Mouse (Mus musculus) thymus, adult 2 months (tissue): ENCODE data around the gene Hspa1a. TPM values are rescaled to one million over a fixed set of nuclear protein-coding genes. Genes with fewer than 3 reads are reported as not detected.
A peak's percentile ranks its signal among the peaks of the same experiment; 100 is the strongest.

ENCODE experiments used
- DNase-seq: peaks from one replicate; pipeline ENCODE4 v3.0.0; 2021
- H3K27ac ChIP-seq: fragments of 200-500 bp; 2 replicates; pipeline ENCODE4 v1.5.1; 2012; ENCODE audit warnings: low read length, control low read depth; ENCODE audit not compliant: control insufficient read depth, insufficient read depth
- H3K27me3 ChIP-seq: fragments of 200-500 bp; 2 replicates; pipeline ENCODE4 v1.6.1; 2012; ENCODE audit warnings: mild to moderate bottlenecking, low read length, moderate library complexity, mixed read lengths; ENCODE audit not compliant: control insufficient read depth, insufficient read depth
- H3K36me3 ChIP-seq: fragments of 200-500 bp; 2 replicates; pipeline ENCODE4 v1.6.1; 2012; ENCODE audit warnings: mild to moderate bottlenecking, low read length, moderate library complexity; ENCODE audit not compliant: control insufficient read depth, insufficient read depth
- H3K4me1 ChIP-seq: fragments of 200-500 bp; replicated peaks from 2 replicates; pipeline ENCODE4 v1.6.1; 2012; ENCODE audit warnings: low read length; ENCODE audit not compliant: control insufficient read depth, insufficient read depth
- H3K4me3 ChIP-seq: fragments of 200-500 bp; 2 replicates; pipeline ENCODE4 v1.5.1; 2012; ENCODE audit warnings: mild to moderate bottlenecking, low read length, control low read depth, moderate library complexity; ENCODE audit not compliant: control insufficient read depth, insufficient read depth
- CTCF ChIP-seq: fragments of 200-500 bp; IDR thresholded peaks from 2 replicates; pipeline ENCODE4 v1.5.1; 2012; ENCODE audit warnings: mild to moderate bottlenecking, control low read depth, low read length, moderate library complexity, borderline replicate concordance; ENCODE audit not compliant: control insufficient read depth, poor library complexity, insufficient read depth; ENCODE audit errors: extremely low read depth
- POLR2A ChIP-seq: fragments of 200-500 bp; IDR thresholded peaks from 2 replicates; pipeline ENCODE4 v1.6.1; 2012; ENCODE audit warnings: mild to moderate bottlenecking, low read length, control low read depth, moderate library complexity; ENCODE audit not compliant: control insufficient read depth, poor library complexity, insufficient read depth; ENCODE audit errors: extremely low read depth
- WGBS: fragments of 180-500 bp; shearing (Covaris S2); methylation state at CpG from one replicate; pipeline ENCODE4 v1.1.7; 2018; 5-methylcytosine and 5-hydroxymethylcytosine counted together
- polyA plus RNA-seq: library from polyadenylated mRNA; depleted of rRNA; stranded (reverse); fragments of >200 nt; gene quantifications from 2 replicates; pipeline ENCODE4 v1.2.3, GENCODE M21; 2012; rRNA removed

The Hspa1a gene
- polyA plus RNA-seq, 1 experiment, result 12.2 TPM

- Histone ChIP-seq H3K4me1 (peaks cover 10% of the 10 kb centered on the region), H3K27me3 (no peaks in the 10 kb centered on the region), H3K27ac (peak overlapping the region; percentile 55), H3K4me3 (peak overlapping the region; percentile 63), H3K36me3 (peaks cover 8% of the 10 kb centered on the region)
- 36% methylated on average over 8 of the region's 8 CpGs for WGBS
- DNase-seq, result no peak
- TF ChIP-seq CTCF, result no peak
- TF ChIP-seq POLR2A, result no peak
Observed at GRCm38 (mm10) chr17:34932287-34932686, 39.7 kb downstream of the Hspa1a start.

DNA sequence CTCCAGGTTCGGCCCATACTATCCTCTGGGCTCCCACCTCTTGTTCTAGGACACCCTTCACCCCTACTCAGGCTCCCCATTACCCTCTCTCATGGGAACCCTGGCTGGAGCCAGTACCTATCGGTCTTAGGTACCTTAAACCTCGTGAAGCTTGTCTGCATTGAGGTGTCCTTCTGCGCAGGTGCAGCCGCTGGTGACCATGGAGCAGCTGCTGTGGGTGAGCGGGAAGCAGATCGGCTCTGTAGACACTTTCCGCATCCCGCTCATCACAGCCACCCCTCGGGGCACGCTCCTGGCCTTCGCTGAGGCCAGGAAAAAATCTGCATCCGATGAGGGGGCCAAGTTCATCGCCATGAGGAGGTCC lies 40.2 kb downstream of the Hspa1a start:
- H3K36me3 ChIP-seq, result peaks cover 8% of the 10 kb centered on the region
- peaks cover 10% of the 10 kb centered on the region for H3K4me1 ChIP-seq
- peak overlapping the region; percentile 55 for H3K27ac ChIP-seq
- no peaks in the 10 kb centered on the region for H3K27me3 ChIP-seq
- peak; percentile 61 for DNase-seq
- TF ChIP-seq POLR2A, result no peak
- no peak for TF ChIP-seq CTCF
- whole genome bisulfite sequencing, result 10% methylated on average over 14 of the region's 14 CpGs
- H3K4me3 ChIP-seq, result peak overlapping the region; percentile 63

DNA sequence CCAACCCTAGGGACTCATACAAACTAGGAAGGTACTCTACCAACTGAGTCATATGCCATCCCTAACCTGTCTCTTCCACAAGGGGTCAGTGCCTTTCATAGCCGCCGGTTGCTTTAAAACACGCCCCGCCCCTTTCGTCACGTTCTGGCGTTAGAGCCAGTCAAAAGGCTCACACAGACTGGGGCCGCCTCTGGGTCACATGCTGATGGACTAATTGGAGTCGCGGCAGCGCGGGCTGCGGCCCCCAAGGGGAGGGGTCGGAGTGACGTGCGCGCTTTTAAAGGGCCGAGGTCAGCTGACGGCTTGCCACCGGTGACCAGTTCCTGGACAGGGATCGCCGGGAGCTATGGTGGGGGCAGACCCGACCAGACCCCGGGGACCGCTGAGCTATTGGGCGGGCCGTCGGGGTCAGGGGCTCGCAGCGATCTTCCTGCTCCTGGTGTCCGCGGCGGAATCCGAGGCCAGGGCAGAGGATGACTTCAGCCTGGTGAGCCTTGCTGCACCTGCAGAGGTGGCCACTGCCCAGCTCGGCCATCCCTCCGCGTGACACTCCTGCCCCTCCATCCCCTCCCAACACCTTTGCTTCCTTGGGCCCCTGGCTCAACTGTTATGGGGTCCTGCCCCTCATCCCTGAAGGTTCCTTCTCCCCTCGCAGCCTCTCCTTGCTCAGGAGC lies 40.8 kb downstream of the Hspa1a start, which contains the start of gene Neu1:
Gene Neu1, plus strand, starts transcription at position 193 of the 674 bp plus-strand sequence.
- peak; percentile 60 for TF ChIP-seq POLR2A
- TF ChIP-seq CTCF, result peak; percentile 72; the same call in 1 of the 2 replicates
- Histone ChIP-seq H3K4me1 (peaks cover 10% of the 10 kb centered on the region), H3K27ac (peak within 1 kb of the TSS; percentile 55), H3K27me3 (no peaks in the 10 kb centered on the region), H3K4me3 (peak within 1 kb of the TSS; percentile 63), H3K36me3 (peaks cover 8% of the 10 kb centered on the region)
- DNase-seq, result peak; percentile 94
- WGBS, result under 1% methylated on average over 38 of the region's 38 CpGs

DNA sequence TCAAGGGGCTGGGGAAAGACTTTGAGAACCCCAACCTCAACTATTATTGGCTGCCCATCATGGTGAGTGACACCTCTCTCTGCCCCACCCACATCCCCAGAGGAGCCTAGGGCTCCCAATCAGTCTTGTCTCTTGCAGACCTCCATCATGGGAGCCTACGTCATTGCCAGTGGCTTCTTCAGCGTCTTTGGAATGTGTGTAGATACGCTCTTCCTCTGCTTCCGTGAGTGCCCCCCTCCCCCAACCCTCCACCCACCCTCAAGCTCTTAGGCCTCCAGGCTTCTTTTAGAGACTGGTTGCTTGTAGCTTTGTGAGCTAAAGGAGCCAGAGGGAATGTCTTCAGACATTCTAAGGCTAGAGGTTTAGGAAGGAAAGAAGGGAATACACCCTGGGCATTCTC lies 43.1 kb downstream of the Hspa1a start:
- Histone ChIP-seq H3K27ac (no peak overlapping the region), H3K36me3 (no peaks in the 10 kb centered on the region), H3K27me3 (no peaks in the 10 kb centered on the region), H3K4me3 (no peak overlapping the region), H3K4me1 (peaks cover 10% of the 10 kb centered on the region)
- no peak for DNase-seq
- WGBS, result 87% methylated on average over 4 of the region's 4 CpGs
- TF ChIP-seq CTCF, result no peak
- no peak for TF ChIP-seq POLR2A

DNA sequence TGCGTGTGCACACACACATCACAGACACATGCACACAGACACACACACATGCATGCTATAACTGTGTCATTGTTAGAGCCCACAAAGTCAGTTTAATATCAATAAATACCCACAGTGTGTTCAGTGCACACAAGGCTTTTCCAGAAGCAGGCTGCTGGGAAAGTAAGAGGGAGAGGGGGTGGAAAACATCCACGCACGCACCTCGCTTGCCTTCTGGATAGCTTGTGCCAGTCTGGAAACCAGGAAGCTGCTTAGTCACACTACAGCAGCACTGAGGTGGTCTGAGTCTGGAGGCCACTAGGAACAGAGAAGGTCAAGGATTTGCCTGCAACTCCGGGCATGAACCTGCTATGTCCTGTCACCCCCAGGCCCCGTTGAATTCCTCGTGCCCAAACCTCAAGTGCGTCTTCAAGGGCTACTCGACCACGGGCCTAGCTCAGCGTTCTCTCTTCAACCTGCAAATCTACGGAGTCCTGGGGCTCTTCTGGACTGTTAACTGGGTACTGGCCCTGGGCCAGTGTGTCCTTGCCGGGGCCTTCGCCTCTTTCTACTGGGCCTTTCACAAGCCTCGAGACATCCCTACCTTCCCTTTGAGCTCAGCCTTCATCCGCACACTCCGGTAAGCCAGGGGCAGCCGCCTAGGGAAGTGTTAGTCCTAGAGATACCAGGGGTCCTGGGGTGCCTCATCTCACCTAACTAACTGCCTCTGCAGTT lies 44.5 kb downstream of the Hspa1a start:
- Histone ChIP-seq H3K27ac (no peak overlapping the region), H3K27me3 (no peaks in the 10 kb centered on the region), H3K36me3 (no peaks in the 10 kb centered on the region), H3K4me3 (no peak overlapping the region), H3K4me1 (peaks cover 5% of the 10 kb centered on the region)
- DNase-seq, result no peak
- 95% methylated on average over 18 of the region's 18 CpGs for WGBS
- no peak for TF ChIP-seq POLR2A
- no peak for TF ChIP-seq CTCF

DNA sequence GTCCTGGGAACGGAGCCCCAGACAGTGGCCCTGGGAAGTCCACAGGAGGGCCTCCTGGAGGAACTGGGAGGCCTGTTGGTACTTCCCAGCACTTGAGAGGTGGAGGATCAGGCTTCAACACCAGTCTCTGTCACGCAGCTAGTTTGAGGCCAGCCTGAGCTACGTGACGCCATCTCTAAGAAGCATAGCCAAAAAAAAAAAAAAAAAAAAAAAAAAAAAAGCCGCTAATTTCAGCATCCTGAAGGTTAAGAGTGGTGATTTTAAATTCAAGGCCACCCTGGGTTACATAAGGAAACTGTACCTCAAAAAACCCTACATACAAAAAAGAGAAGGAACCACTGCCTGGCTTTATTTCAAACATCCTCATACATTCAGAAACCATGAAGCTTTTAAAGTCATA lies 47.7 kb downstream of the Hspa1a start:
- Histone ChIP-seq H3K36me3 (no peaks in the 10 kb centered on the region), H3K4me1 (no peaks in the 10 kb centered on the region), H3K27me3 (no peaks in the 10 kb centered on the region), H3K4me3 (no peak overlapping the region), H3K27ac (no peak overlapping the region)
- TF ChIP-seq CTCF (no peak), POLR2A (no peak)
- no peak for DNase-seq
- WGBS, result 62% methylated on average over 5 of the region's 5 CpGs

- Histone ChIP-seq H3K27ac (no peak overlapping the region), H3K4me1 (no peaks in the 10 kb centered on the region), H3K36me3 (no peaks in the 10 kb centered on the region), H3K27me3 (no peaks in the 10 kb centered on the region), H3K4me3 (no peak overlapping the region)
- DNase-seq, result no peak
- TF ChIP-seq CTCF (0 out of 2 replicates have a peak, but pooled peaks have one; percentile 14), POLR2A (no peak)
- WGBS, result 74% methylated on average over 6 of the region's 6 CpGs
Observed at GRCm38 (mm10) chr17:34922939-34923338, 49.0 kb downstream of the Hspa1a start.

Other genes starting within 250 kb of the Hspa1a start
- 11.8 and 15.2 TPM in 2 replicates for gene C4b, start 228.3 kb downstream of the Hspa1a start, polyA plus RNA-seq
- gene Cyp21a1, start 167.6 kb downstream of the Hspa1a start, polyA plus RNA-seq, result 0.09 and 0.16 TPM in 2 replicates
- 62.2 and 80.8 TPM in 2 replicates for gene Stk19, start 135.2 kb downstream of the Hspa1a start, polyA plus RNA-seq
- gene Dxo, start 135.1 kb downstream of the Hspa1a start, polyA plus RNA-seq, result 95.7 and 115 TPM in 2 replicates
- 209 TPM in 2 replicates for gene Skiv2l, start 121.9 kb downstream of the Hspa1a start, polyA plus RNA-seq
- 26.1 and 33.4 TPM in 2 replicates for gene Nelfe, start 121.8 kb downstream of the Hspa1a start, polyA plus RNA-seq
- 12.3 and 14.9 TPM in 2 replicates for gene Cfb, start 109.6 kb downstream of the Hspa1a start, polyA plus RNA-seq
- 15.0 and 16.3 TPM in 2 replicates for gene Zbtb12, start 92.7 kb downstream of the Hspa1a start, polyA plus RNA-seq
- gene Gm20547, start 90.1 kb downstream of the Hspa1a start, polyA plus RNA-seq, result 0.03 TPM in 1 of 2 replicates, not detected in the other
- gene C2, start 73.9 kb downstream of the Hspa1a start, polyA plus RNA-seq, result 12.9 and 18.4 TPM in 2 replicates
- gene Ehmt2, start 73.7 kb downstream of the Hspa1a start, polyA plus RNA-seq, result 372 and 380 TPM in 2 replicates
- 0.33 and 0.59 TPM in 2 replicates for gene Slc44a4, start 57.7 kb downstream of the Hspa1a start, polyA plus RNA-seq
- gene Neu1, start 40.9 kb downstream of the Hspa1a start, polyA plus RNA-seq, result 66.9 and 82.3 TPM in 2 replicates
- gene Hspa1b, start 12.9 kb downstream of the Hspa1a start, polyA plus RNA-seq, result 22.7 and 26.5 TPM in 2 replicates
- not detected in 2 replicates for gene Gm20481, start 2.2 kb downstream of the Hspa1a start, polyA plus RNA-seq
- 0.06 and 0.28 TPM in 2 replicates for gene Hspa1l, start 547 bp upstream of the Hspa1a start, polyA plus RNA-seq
- gene Lsm2, start 9.7 kb upstream of the Hspa1a start, polyA plus RNA-seq, result 207 and 265 TPM in 2 replicates
- 404 and 545 TPM in 2 replicates for gene Vars, start 28.8 kb upstream of the Hspa1a start, polyA plus RNA-seq
- gene Vwa7, start 44.4 kb upstream of the Hspa1a start, polyA plus RNA-seq, result 1.1 and 1.5 TPM in 2 replicates
- 12.3 and 18.3 TPM in 2 replicates for gene Sapcd1, start 55.9 kb upstream of the Hspa1a start, polyA plus RNA-seq
- 15.5 and 20.0 TPM in 2 replicates for gene Msh5, start 74.6 kb upstream of the Hspa1a start, polyA plus RNA-seq
- gene Clic1, start 77.8 kb upstream of the Hspa1a start, polyA plus RNA-seq, result 316 and 321 TPM in 2 replicates
- gene Ddah2, start 86.9 kb upstream of the Hspa1a start, polyA plus RNA-seq, result 54.0 and 55.3 TPM in 2 replicates
- gene Ly6g6c, start 93.2 kb upstream of the Hspa1a start, polyA plus RNA-seq, result 3.6 and 5.0 TPM in 2 replicates
- gene Mpig6b, start 94.0 kb upstream of the Hspa1a start, polyA plus RNA-seq, result 0.18 and 0.20 TPM in 2 replicates
- gene Ly6g6e, start 104.7 kb upstream of the Hspa1a start, polyA plus RNA-seq, result 2.3 and 3.4 TPM in 2 replicates
- gene Ly6g6d, start 105.9 kb upstream of the Hspa1a start, polyA plus RNA-seq, result 0.59 and 1.5 TPM in 2 replicates
- 0.66 and 1.3 TPM in 2 replicates for gene Ly6g6f, start 113.5 kb upstream of the Hspa1a start, polyA plus RNA-seq
- 191 and 202 TPM in 2 replicates for gene Abhd16a, start 117.1 kb upstream of the Hspa1a start, polyA plus RNA-seq
- 0.27 TPM in 1 of 2 replicates, not detected in the other for gene Ly6g5c, start 136.1 kb upstream of the Hspa1a start, polyA plus RNA-seq
- 5.9 and 8.3 TPM in 2 replicates for gene Ly6g5b, start 143.3 kb upstream of the Hspa1a start, polyA plus RNA-seq
- gene Gpank1, start 149.3 kb upstream of the Hspa1a start, polyA plus RNA-seq, result 35.2 and 37.8 TPM in 2 replicates
- 500 and 515 TPM in 2 replicates for gene Csnk2b, start 149.9 kb upstream of the Hspa1a start, polyA plus RNA-seq
- 12.9 and 16.0 TPM in 2 replicates for gene D17H6S53E, start 154.2 kb upstream of the Hspa1a start, polyA plus RNA-seq
- gene Apom, start 159.9 kb upstream of the Hspa1a start, polyA plus RNA-seq, result 0.55 and 0.85 TPM in 2 replicates
- 411 TPM in 2 replicates for gene Bag6, start 163.0 kb upstream of the Hspa1a start, polyA plus RNA-seq
- gene Prrc2a, start 192.7 kb upstream of the Hspa1a start, polyA plus RNA-seq, result 770 and 778 TPM in 2 replicates
- 5.4 and 8.9 TPM in 2 replicates for gene Aif1, start 203.9 kb upstream of the Hspa1a start, polyA plus RNA-seq
- gene Lst1, start 216.3 kb upstream of the Hspa1a start, polyA plus RNA-seq, result 30.7 and 49.6 TPM in 2 replicates
- 358 and 375 TPM in 2 replicates for gene Ltb, start 222.3 kb upstream of the Hspa1a start, polyA plus RNA-seq
- gene Tnf, start 229.9 kb upstream of the Hspa1a start, polyA plus RNA-seq, result 11.3 and 11.4 TPM in 2 replicates
- gene Lta, start 233.2 kb upstream of the Hspa1a start, polyA plus RNA-seq, result 14.4 and 14.5 TPM in 2 replicates
- gene Gm16181, start 248.7 kb upstream of the Hspa1a start, polyA plus RNA-seq, result 0.29 TPM in 1 of 2 replicates, not detected in the other